In genomic region chr1:88007692-88008210, GRCm38 (mm10) we compare ENCODE assay signal across 8 mouse cellular contexts. TPM values are rescaled to one million over a fixed set of nuclear protein-coding genes. Genes with fewer than 3 reads are reported as not detected.
DNase-seq lines count a peak whose midpoint lies in the region; ATAC-seq and TF ChIP-seq lines count a peak whose summit lies in the region.

No protein-coding gene starts in this region.

- peak overlapping the region; percentile 89 for H3K9ac ChIP-seq in kidney, embryonic 16.5 days (replicated peaks; ENCODE audit: low read length)
- peak overlapping the region; percentile 82 for H3K9ac ChIP-seq in hindbrain, postnatal 0 days (replicated peaks; ENCODE audit: low read length)

- ATAC-seq in kidney, embryonic 16.5 days (ENCODE audit: low FRiP score, low TSS enrichment), result peak; percentile 62
- peak; percentile 38 for ATAC-seq in hindbrain, postnatal 0 days
- ATAC-seq in monocyte, adult 5-6 weeks (replicated peaks; ENCODE audit: insufficient number of reproducible peaks, low FRiP score, low TSS enrichment, poor library complexity, severe bottlenecking), result 0 out of 2 replicates have a peak, but pooled peaks have one; percentile 3

- no peak for DNase-seq in kidney, postnatal 14 days
- peak; percentile 8 for DNase-seq in c-Kit-positive CD71-positive TER-119-negative erythroid progenitor cells, embryonic 14.5 days (ENCODE audit: low read depth)
- no peak for DNase-seq in hindbrain, postnatal 0 days (ENCODE audit: low spot score)
- no peak for DNase-seq in right cerebral cortex, postnatal 4 days
- no peak for DNase-seq in ovary, postnatal 14 days (ENCODE audit: low spot score)
- no peak for DNase-seq in testis, postnatal 14 days (ENCODE audit: low spot score)

- 3% methylated on average over 5 of the region's 5 CpGs for WGBS in kidney, embryonic 16.5 days
- WGBS in hindbrain, postnatal 0 days, result 4% methylated on average over 5 of the region's 5 CpGs

- H3K27me3 ChIP-seq in kidney, embryonic 16.5 days (ENCODE audit: insufficient read depth, low read length), result no peaks in the 10 kb centered on the region
- no peaks in the 10 kb centered on the region for H3K27me3 ChIP-seq in hindbrain, postnatal 0 days (ENCODE audit: insufficient read depth, low read length)

- TF ChIP-seq CTCF in hindbrain, postnatal 0 days (IDR thresholded peaks at IDR 0.05; ENCODE audit: low read depth), result no peak

- H3K4me3 ChIP-seq in kidney, embryonic 16.5 days (ENCODE audit: low read length), result peak overlapping the region; percentile 79
- H3K4me3 ChIP-seq in hindbrain, postnatal 0 days (ENCODE audit: low read length), result peak overlapping the region; percentile 61

- no peaks in the 10 kb centered on the region for H3K9me3 ChIP-seq in kidney, embryonic 16.5 days (ENCODE audit: low read length)
- H3K9me3 ChIP-seq in hindbrain, postnatal 0 days (ENCODE audit: low read length), result no peaks in the 10 kb centered on the region

- H3K36me3 ChIP-seq in kidney, embryonic 16.5 days (ENCODE audit: insufficient read depth, low read length), result peaks cover 9% of the 10 kb centered on the region
- no peaks in the 10 kb centered on the region for H3K36me3 ChIP-seq in hindbrain, postnatal 0 days (ENCODE audit: insufficient read depth, low read length)

- H3K4me2 ChIP-seq in kidney, embryonic 16.5 days (replicated peaks; ENCODE audit: low read depth, low read length), result peak overlapping the region; percentile 78
- H3K4me2 ChIP-seq in hindbrain, postnatal 0 days (ENCODE audit: low read depth, low read length), result peak overlapping the region; percentile 58

- H3K4me1 ChIP-seq in kidney, embryonic 16.5 days (ENCODE audit: insufficient read depth, low read length), result peaks cover 16% of the 10 kb centered on the region
- H3K4me1 ChIP-seq in hindbrain, postnatal 0 days (ENCODE audit: insufficient read depth, low read length), result no peaks in the 10 kb centered on the region

- H3K27ac ChIP-seq in kidney, embryonic 16.5 days (ENCODE audit: low read length), result peak overlapping the region; percentile 89
- peak overlapping the region; percentile 92 for H3K27ac ChIP-seq in hindbrain, postnatal 0 days

RNA-seq across cellular contexts. Expression of gene Usp40, which starts 0.6 kb away (rescaled TPM):
- 38.3 and 42.3 TPM in 2 replicates for polyA plus RNA-seq in kidney, embryonic 16.5 days (2015; fragmentation: Nextera tagmentation; extraction: Ambion mirVana)
- total RNA-seq in hindbrain, postnatal 0 days (2014; rRNA removed), result 12.0 and 18.2 TPM in 2 replicates
- 9.2 and 11.5 TPM in 2 replicates for polyA plus RNA-seq in hindbrain, postnatal 0 days (2015; fragmentation: Nextera tagmentation; extraction: Ambion mirVana)
- total RNA-seq in monocyte, adult 5-6 weeks (2017), result 14.8 to 34.3 TPM (median 18.1 TPM) in 3 replicates

RNA-seq across cellular contexts. Expression of gene Ugt1a10, which starts 47.4 kb away (rescaled TPM):
- 25.3 and 28.9 TPM in 2 replicates for polyA plus RNA-seq in kidney, embryonic 16.5 days (2015; fragmentation: Nextera tagmentation; extraction: Ambion mirVana)
- not detected in 2 replicates for total RNA-seq in hindbrain, postnatal 0 days (2014; rRNA removed)
- polyA plus RNA-seq in hindbrain, postnatal 0 days (2015; fragmentation: Nextera tagmentation; extraction: Ambion mirVana), result not detected in 2 replicates
- total RNA-seq in monocyte, adult 5-6 weeks (2017), result 1.2 TPM in 1 of 3 replicates, not detected in the others

Comparison
In these comparisons a context has a peak if more than half of its experiments do, and no peak if none do; other contexts are left out.
1. ATAC-seq: peak in every context shown above with its lines; median percentile 62 in kidney, embryonic 16.5 days; 38 in hindbrain, postnatal 0 days; 3 in monocyte, adult 5-6 weeks.